Mouse (Mus musculus) bone marrow macrophage, adult 2 months (primary cell): ENCODE data around the gene Rpl3.

ENCODE experiments used
- CTCF ChIP-seq: IDR thresholded peaks from 2 replicates; pipeline ENCODE4 v1.5.1; 2012; ENCODE audit warnings: low read depth, mild to moderate bottlenecking, low read length, moderate library complexity
- POLR2A ChIP-seq: IDR thresholded peaks from 2 replicates; pipeline ENCODE4 v1.6.1; 2012; ENCODE audit warnings: mild to moderate bottlenecking, low read depth, low read length, borderline replicate concordance

GRCm38 (mm10) chr15:80065414-80065813 lies 26.3 kb downstream of the Rpl3 start:
- TF ChIP-seq CTCF (peak; percentile 58), POLR2A (no peak)
